Mouse (Mus musculus): ENCODE results near the gene Cobl. TPM values are rescaled to one million over a fixed set of nuclear protein-coding genes. Genes with fewer than 3 reads are reported as not detected.
A peak's percentile ranks its signal among the peaks of the same experiment; 100 is the strongest.

Gene Cobl
- polyA plus RNA-seq, 1 experiment, result 9.5 TPM

DNA sequence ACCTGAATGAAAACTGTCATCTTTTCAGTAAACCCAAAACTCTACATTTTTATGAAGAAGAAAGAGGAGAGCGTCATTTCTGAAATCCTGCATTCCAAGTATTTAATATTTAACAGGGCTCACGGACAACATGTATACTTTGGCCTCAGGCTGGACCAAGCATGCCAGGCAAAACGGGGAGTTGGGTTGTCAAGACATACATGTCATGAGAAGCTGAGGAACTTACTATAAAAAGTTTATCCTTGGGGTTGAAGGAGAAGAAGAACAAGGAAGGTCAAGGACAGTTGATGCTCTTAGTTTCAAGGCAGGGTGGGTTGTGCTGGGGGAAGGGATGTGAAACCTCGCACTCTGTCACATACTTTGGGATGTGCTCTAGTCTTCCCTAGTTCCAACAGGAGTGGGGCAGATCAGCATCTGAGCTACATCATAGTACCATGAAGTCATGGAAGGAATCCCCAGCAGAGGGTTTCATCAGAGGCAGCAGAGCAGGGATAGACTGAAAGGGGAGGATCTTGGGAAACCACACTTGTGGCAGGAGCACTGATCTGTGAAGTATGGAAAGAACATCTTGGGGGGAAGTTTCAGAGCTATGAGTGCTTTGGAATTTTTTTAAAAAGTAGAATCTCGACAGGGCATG, 9.7 kb upstream of the Cobl start:
- Histone ChIP-seq H3K27ac (ENCODE audit: insufficient read depth, low read length) (no peak overlapping the region), H3K4me3 (replicated peaks; ENCODE audit: insufficient read depth, low read depth, low read length) (no peak overlapping the region), H3K4me1 (ENCODE audit: control insufficient read depth, insufficient read depth, low read length) (no peaks in the 10 kb centered on the region), H3K27me3 (ENCODE audit: control insufficient read depth, insufficient read depth, low read length) (no peaks in the 10 kb centered on the region)
- TF ChIP-seq POLR2A (IDR thresholded peaks at IDR 0.05; ENCODE audit: borderline replicate concordance, insufficient read depth, low read length), result no peak
- 86% methylated on average over 5 of the region's 5 CpGs for WGBS
- DNase-seq, result no peak

DNA sequence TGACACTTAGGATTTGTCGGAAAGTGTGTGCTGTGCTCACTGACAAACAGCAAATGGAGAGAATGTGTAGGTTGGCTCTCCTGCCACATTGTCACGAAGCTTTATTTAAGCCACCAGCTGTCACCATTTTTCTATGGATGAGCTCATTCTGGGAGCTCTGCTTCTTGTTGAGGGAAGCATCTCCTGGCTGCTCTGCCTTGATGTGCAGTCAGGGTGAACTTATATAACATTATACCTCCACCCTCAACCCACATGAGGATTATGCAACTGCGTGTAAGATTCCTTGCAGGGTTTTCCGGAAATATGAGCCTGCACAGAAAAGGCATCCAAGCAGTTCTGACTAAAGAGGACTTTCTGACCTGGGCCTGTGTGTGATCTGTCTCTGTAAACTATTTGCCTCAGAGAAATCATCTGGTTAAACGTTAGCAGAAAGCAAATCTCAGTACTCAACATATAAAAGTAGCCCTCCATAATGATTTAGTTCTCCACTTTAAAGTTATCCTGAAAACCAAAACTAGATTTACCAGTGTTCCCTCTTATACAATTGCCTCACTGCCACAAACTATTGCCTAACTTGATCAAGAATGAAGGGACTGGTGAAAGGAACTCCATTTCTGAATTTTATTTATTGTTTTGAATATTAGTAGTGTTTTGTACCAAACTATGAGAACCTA, 9.0 kb upstream of the Cobl start:
- no peak overlapping the region for H3K27ac ChIP-seq (ENCODE audit: insufficient read depth, low read length)
- DNase-seq, result peak; percentile 9 to 15
- TF ChIP-seq POLR2A (IDR thresholded peaks at IDR 0.05; ENCODE audit: borderline replicate concordance, insufficient read depth, low read length), result no peak
- TF ChIP-seq CTCF (IDR thresholded peaks at IDR 0.05; ENCODE audit: borderline replicate concordance, insufficient read depth, low read depth, low read length), result no peak
- no peaks in the 10 kb centered on the region for H3K27me3 ChIP-seq (ENCODE audit: control insufficient read depth, insufficient read depth, low read length)
- WGBS, result 50% methylated on average over 5 of the region's 5 CpGs
- H3K4me3 ChIP-seq (replicated peaks; ENCODE audit: insufficient read depth, low read depth, low read length), result no peak overlapping the region
- H3K4me1 ChIP-seq (ENCODE audit: control insufficient read depth, insufficient read depth, low read length), result no peaks in the 10 kb centered on the region

DNA sequence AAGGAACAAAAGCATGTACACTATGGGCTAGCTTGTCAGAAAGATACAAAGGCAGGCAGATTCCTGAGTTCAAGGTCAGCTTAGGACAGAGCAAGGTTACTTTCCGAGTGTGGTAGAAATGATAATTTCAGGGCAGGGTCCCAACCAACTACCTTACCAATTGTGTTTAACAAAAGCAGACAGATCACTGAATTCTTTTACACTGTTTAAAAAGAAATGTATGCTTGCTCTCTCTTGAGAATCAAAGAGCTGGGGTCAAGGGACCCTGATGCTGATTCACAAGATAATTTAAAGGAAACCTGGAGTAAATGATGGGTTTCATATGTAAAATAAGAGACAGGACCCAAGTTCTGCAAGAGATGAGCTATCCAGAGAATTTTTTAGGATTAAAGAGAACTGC, 4.9 kb upstream of the Cobl start:
- H3K4me3 ChIP-seq (replicated peaks; ENCODE audit: insufficient read depth, low read depth, low read length), result no peak overlapping the region
- 80% methylated on average over 1 of the region's 1 CpGs for WGBS
- TF ChIP-seq POLR2A (IDR thresholded peaks at IDR 0.05; ENCODE audit: borderline replicate concordance, insufficient read depth, low read length) (no peak), CTCF (IDR thresholded peaks at IDR 0.05; ENCODE audit: borderline replicate concordance, insufficient read depth, low read depth, low read length) (no peak)
- DNase-seq, result no peak
- H3K4me1 ChIP-seq (ENCODE audit: control insufficient read depth, insufficient read depth, low read length), result no peaks in the 10 kb centered on the region
- no peak overlapping the region for H3K27ac ChIP-seq (ENCODE audit: insufficient read depth, low read length)
- H3K27me3 ChIP-seq (ENCODE audit: control insufficient read depth, insufficient read depth, low read length), result no peaks in the 10 kb centered on the region; the same call in 1 of the 2 replicates

DNA sequence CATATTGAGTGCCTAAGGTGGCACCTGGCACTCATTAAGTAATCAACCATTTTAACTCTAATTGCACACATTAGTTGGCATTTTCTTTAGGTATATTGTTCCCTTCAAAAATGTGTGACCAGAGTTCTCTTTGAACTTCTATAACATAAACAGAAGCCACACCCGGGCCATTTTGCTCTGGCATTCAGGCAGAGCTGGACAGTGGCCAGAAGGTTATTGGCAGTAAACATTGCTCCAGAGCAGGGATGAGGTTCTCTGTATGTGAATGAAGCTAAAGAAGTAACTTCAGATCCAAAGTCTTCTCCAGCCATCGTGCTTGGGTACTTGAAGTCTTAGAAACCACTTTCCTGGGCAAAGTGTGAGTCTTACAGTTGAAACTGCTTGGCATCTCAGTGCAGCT, 3.9 kb upstream of the Cobl start:
- Histone ChIP-seq H3K4me3 (replicated peaks; ENCODE audit: insufficient read depth, low read depth, low read length) (no peak overlapping the region), H3K27me3 (ENCODE audit: control insufficient read depth, insufficient read depth, low read length) (no peaks in the 10 kb centered on the region; the same call in 1 of the 2 replicates), H3K4me1 (ENCODE audit: control insufficient read depth, insufficient read depth, low read length) (peaks cover 4% of the 10 kb centered on the region; the same call in 1 of the 2 replicates), H3K27ac (ENCODE audit: insufficient read depth, low read length) (no peak overlapping the region)
- WGBS, result 31% methylated on average over 2 of the region's 2 CpGs
- DNase-seq, result no peak
- TF ChIP-seq POLR2A (IDR thresholded peaks at IDR 0.05; ENCODE audit: borderline replicate concordance, insufficient read depth, low read length) (no peak), CTCF (IDR thresholded peaks at IDR 0.05; ENCODE audit: borderline replicate concordance, insufficient read depth, low read depth, low read length) (no peak)

DNA sequence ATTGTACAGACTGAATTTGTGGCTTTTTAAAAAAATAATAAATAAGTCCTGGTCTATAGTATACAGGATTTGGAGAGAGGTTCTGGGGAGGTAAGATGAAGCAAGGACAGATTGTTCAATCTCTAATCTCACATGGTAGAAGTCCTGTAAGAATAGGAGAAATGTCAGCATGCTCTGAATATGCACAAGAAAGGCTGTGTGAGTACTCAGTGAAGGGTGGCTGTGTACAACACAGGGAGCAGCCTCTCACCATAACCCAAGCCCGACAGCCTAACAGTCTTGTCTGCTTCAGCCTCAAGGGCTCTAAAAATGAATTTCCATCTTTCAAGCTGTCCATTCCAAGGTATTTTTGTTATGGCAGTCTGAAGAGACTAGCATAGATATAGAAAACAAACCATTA, 3.1 kb upstream of the Cobl start:
- Histone ChIP-seq H3K4me3 (replicated peaks; ENCODE audit: insufficient read depth, low read depth, low read length) (no peak overlapping the region), H3K27ac (ENCODE audit: insufficient read depth, low read length) (no peak overlapping the region), H3K4me1 (ENCODE audit: control insufficient read depth, insufficient read depth, low read length) (peaks cover 4% of the 10 kb centered on the region; the same call in 1 of the 2 replicates), H3K27me3 (ENCODE audit: control insufficient read depth, insufficient read depth, low read length) (no peaks in the 10 kb centered on the region; the same call in 1 of the 2 replicates)
- TF ChIP-seq POLR2A (IDR thresholded peaks at IDR 0.05; ENCODE audit: borderline replicate concordance, insufficient read depth, low read length) (no peak), CTCF (IDR thresholded peaks at IDR 0.05; ENCODE audit: borderline replicate concordance, insufficient read depth, low read depth, low read length) (no peak)
- WGBS, result 95% methylated on average over 1 of the region's 1 CpGs
- DNase-seq, result no peak

DNA sequence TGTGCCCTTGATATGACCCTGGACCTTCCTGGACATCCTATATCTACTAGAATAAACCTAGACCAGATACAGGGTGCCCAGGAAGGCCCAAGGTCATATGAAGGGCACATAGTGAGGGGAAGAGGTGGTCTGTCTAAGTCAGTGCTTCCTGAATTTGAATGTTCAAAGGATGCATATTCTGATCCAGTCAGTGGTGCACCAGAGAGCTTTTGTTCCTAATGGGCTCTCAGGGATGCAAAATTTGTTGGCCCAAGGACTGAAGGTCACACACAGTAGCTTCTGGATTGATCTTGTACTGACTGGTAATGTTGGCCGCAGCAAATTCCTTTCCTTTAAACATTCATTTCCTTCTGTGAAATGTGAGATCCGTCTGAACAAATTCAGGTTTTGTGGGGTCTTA, 2.5 kb upstream of the Cobl start:
- no peak overlapping the region for H3K27ac ChIP-seq (ENCODE audit: insufficient read depth, low read length)
- no peak for DNase-seq
- TF ChIP-seq CTCF (IDR thresholded peaks at IDR 0.05; ENCODE audit: borderline replicate concordance, insufficient read depth, low read depth, low read length), result no peak
- no peak for TF ChIP-seq POLR2A (IDR thresholded peaks at IDR 0.05; ENCODE audit: borderline replicate concordance, insufficient read depth, low read length)
- WGBS, result 100% methylated on average over 2 of the region's 2 CpGs
- no peaks in the 10 kb centered on the region; the same call in 1 of the 2 replicates for H3K27me3 ChIP-seq (ENCODE audit: control insufficient read depth, insufficient read depth, low read length)
- peaks cover 4% of the 10 kb centered on the region; the same call in 1 of the 2 replicates for H3K4me1 ChIP-seq (ENCODE audit: control insufficient read depth, insufficient read depth, low read length)
- no peak overlapping the region for H3K4me3 ChIP-seq (replicated peaks; ENCODE audit: insufficient read depth, low read depth, low read length)

DNA sequence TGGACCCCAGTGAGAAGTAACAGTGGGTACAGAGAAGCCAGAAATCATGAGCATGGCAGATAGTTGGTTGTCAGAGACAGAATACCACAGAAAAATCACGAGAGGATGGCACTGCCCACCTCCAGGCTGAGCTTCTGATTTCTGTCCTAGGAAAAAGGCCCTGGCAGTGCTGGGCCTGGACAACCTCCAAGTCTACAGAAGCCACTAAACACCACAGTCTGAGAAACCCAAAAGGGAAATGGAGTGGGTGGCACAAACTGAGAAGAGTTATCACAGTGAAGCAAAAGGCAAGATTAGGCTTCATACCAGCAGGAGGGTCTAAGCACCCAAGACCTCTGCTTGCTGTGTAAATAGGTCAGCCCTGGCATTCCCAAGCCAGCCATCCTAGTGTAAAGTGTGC, 1.8 kb upstream of the Cobl start:
- DNase-seq, result no peak
- 68% methylated on average over 1 of the region's 1 CpGs for WGBS
- Histone ChIP-seq H3K4me3 (replicated peaks; ENCODE audit: insufficient read depth, low read depth, low read length) (no peak overlapping the region), H3K27me3 (ENCODE audit: control insufficient read depth, insufficient read depth, low read length) (no peaks in the 10 kb centered on the region; the same call in 1 of the 2 replicates), H3K4me1 (ENCODE audit: control insufficient read depth, insufficient read depth, low read length) (peaks cover 4% of the 10 kb centered on the region; the same call in 1 of the 2 replicates), H3K27ac (ENCODE audit: insufficient read depth, low read length) (no peak overlapping the region)
- TF ChIP-seq CTCF (IDR thresholded peaks at IDR 0.05; ENCODE audit: borderline replicate concordance, insufficient read depth, low read depth, low read length), result no peak
- no peak for TF ChIP-seq POLR2A (IDR thresholded peaks at IDR 0.05; ENCODE audit: borderline replicate concordance, insufficient read depth, low read length)

DNA sequence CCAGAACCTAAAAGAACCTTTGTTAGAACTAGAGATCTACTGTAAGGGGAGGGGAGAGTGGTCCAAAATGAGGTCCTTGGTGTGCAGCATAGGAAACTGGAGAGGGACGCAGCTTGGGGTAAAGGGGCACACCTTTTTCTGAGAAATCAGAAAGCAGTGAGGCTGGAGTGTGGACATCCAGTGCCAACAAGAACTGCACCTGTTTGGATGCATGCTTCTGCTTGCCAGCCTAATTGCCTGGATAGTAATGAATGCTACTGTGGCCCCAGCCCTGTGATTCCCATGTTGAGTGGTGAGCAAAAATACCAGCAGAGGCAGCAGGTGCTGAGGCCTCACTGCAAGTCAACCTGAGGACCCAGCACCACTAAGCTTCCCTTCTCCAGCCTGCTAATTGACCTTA, 469 bp upstream of the Cobl start:
- H3K27me3 ChIP-seq (ENCODE audit: control insufficient read depth, insufficient read depth, low read length), result no peaks in the 10 kb centered on the region; the same call in 1 of the 2 replicates
- H3K27ac ChIP-seq (ENCODE audit: insufficient read depth, low read length), result no peak overlapping the region
- no peak for TF ChIP-seq POLR2A (IDR thresholded peaks at IDR 0.05; ENCODE audit: borderline replicate concordance, insufficient read depth, low read length)
- TF ChIP-seq CTCF (IDR thresholded peaks at IDR 0.05; ENCODE audit: borderline replicate concordance, insufficient read depth, low read depth, low read length), result no peak
- H3K4me1 ChIP-seq (ENCODE audit: control insufficient read depth, insufficient read depth, low read length), result peaks cover 4% of the 10 kb centered on the region; the same call in 1 of the 2 replicates
- WGBS, result 56% methylated on average over 1 of the region's 1 CpGs
- DNase-seq, result no peak
- H3K4me3 ChIP-seq (replicated peaks; ENCODE audit: insufficient read depth, low read depth, low read length), result no peak overlapping the region

All from cerebellum, adult 2 months (tissue).